Mouse (Mus musculus) heart, adult 11 months (tissue): ENCODE measurements around the gene Muc3.
A peak's percentile ranks its signal among the peaks of the same experiment; 100 is the strongest.
"Not testable (repeated sequence)": the region's sequence is repeated elsewhere in the genome, so short reads cannot be mapped to it uniquely, and the experiment has no call there.

ENCODE experiments used
- DNase-seq: peaks from one replicate; pipeline ENCODE4 v3.0.0; 2022

Muc3 gene

DNA sequence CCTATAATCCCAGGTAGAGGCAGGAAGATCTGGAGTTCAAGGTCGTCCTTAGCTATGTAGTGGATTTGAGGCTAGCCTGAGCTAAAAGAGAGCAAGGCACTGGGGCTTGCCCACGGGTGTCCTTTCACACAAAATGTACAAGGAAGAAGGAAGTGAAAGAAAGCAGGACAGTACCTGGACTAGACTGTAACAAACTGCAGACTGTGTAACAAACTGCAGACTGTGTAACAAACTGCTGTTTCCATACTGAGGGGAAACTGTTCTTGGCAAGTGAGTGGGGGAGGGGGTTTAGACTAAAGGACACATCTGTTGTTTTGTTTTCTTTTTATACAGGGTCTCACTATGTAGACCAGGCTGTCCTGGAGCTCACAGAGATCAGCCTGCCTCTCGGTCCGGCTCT is 27.8 kb downstream of the Muc3 start:
- no peak for DNase-seq

DNA sequence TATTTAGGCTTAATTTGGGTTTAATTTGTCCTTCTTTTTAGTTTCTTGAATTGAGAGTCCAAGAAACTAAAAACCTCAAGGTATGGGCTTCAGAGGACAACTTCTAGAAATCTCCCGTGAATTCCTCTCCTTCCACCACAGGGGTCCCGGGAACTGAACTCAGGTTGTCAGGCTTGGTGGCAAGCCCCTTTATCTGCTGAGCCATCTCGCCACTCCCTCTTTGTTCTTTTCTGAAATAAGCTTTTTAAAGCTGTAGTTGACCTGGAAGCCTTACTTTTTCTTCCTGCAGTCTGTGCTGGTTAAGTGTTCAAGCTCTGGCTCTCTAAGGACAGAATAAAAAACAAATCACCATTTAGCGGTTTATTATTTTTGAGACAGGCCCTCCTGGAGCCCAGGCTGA is 30.2 kb downstream of the Muc3 start:
- DNase-seq = no peak

DNA sequence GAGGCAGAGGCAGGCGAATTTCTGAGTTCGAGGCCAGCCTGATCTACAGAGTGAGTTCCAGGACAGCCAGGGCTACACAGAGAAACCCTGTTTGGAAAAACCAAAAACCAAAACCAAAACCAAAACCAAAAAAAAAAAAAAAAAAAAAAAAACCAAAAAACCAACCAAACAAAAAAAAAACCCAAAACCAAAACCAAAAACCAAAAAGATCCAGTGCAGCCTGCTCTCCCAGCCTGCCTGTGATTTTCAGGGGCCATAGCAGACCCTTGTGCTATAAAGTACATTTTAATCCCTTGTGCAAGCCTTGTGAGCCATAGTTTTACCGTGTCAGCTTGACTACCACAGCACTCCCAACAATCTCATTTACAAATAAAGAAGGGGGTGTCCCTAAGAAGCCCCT is 31.1 kb downstream of the Muc3 start:
- DNase-seq = not testable (repeated sequence)

DNA sequence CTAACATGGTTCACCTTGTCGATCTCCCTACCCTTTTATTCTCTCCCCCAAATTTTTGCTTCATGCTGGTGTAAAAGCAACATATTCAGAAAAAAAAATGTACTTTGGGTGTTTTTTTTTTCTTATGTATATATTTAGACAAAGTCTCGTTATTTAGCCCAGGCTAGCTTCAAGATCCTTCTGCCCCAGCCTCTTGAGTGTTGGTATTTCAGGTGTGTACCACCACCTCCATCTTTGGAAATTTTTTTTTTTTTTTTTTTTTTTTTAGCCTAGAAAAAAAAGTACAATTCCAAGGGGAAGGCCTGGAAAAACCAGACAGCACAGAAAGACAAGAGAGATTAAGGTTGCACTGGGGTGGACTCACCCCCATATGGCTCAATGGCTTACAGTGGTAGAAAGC is 32.1 kb downstream of the Muc3 start:
- no peak for DNase-seq

DNA sequence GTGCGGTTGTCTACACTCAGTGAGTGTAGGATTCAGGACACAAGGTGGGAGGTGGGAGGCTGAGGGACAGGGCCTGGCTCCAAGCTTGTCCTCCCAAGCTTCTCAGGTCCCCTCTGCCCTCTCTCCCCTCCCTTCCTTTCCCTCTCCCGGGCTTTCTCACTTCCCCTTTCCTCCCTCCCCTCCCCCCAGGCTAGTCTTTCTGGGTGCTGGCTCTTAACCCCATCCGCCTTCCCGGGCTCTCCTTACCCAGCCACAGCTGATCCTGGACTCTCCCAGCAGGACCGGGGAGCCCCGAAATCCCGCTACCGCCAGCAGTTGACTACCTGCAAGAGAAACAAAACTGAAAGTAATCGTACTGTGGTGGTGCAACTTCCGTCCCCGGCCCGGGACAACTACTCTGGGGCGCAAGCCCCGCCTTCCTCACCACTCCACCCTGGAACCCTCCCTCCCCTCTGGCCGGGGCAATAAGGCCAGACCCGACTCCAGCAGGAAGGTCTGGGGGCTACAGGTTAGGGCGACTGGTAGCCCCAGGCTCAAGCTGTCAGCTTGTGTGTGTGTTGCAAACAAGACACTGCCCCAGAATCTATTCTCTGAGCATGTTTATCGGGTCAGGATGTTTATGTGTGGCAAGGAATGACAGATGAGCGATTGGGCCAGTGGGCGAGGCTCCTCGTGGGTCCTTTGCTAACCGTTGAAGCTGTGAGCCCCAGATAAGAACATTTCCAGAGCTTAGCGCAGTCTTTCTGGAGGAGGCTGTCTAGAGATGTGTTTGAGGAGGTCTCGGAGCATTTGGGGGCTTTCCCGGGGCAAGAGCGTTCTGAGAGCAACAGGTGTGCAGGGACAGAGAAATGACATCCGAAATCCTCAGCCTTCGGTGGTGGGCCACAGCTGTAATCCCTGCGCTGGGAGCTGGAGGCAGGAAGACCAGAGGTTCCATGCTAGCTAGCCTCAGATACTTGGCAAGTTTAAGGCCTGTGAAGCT is 33.0 kb downstream of the Muc3 start, which contains the start of gene Trim56:
TSS of gene Trim56 (minus strand) at position 344 of the 982 bp plus-strand sequence.
- peak; percentile 99 for DNase-seq

DNA sequence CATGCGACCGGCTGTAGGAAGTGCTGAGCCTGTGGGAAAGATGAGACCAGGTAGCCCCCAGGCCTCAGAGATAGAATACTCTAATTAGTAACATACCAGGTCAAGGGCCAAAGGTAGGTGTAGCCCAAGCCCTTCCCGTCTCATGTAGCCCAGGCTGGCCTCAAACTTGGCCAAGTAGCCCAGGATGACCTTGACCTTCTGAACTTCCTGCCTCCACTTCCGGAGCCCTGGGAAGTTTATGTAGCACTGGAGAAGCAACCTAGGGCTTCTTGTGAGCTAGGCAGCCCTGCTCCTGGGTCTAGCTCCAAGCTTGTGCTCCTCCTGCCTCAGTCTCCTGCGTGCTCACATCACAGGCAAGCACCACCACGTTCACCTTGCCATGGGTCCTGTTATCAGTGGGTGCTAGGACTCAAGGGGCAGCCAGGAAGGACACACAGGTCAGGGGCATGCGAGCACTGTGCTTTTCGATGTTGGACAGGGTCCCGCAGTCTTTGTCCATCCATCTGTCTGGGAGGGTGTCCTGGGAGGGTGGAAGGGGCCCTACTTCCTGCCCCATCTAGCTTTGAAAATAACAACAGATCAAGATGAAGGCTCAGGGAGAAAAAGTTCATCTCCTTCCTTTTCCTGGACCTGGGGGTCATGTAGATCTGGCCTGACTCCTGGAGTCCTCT is 34.1 kb downstream of the Muc3 start:
- DNase-seq = peak; percentile 93

DNA sequence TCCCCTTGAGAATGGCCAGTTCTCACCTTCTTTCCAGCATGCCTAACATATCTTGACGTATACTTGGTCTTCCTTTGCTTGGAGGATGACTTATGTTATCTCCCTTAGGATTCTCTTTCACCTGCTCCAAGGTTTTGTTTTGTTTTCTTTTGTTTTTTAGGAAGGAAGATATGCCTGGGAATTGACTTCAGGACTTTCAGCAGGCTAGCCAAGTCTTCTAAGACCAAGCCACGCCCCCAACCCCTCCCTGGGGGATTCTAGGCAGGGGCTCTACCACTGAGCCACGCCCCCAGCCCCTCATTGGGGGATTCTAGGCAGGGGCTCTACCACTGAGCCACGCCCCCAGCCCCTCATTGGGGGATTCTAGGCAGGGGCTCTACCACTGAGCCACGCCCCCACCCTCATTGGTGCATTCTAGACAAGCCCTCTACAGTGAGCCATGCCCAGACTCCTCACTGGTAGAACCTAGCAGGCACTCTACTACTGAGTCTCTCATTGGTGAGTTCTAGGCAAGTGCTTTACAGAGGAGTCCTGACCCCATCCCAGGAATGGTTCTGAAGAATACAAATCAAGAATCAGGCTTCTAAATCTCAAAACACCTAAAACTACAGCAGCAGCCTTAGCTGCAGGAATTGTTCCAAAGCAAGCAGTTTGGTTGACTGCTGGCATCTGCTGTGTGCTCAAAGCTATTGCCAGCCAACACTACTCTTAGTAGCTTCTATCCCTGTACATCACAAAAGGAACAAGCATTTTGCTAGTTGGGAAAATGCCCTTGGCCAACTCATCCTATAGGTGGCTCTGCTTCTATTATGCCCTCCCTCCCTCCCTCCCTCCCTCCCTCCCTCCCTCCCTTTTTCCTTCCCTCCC is 37.3 kb downstream of the Muc3 start:
- DNase-seq = peak; percentile 88

DNA sequence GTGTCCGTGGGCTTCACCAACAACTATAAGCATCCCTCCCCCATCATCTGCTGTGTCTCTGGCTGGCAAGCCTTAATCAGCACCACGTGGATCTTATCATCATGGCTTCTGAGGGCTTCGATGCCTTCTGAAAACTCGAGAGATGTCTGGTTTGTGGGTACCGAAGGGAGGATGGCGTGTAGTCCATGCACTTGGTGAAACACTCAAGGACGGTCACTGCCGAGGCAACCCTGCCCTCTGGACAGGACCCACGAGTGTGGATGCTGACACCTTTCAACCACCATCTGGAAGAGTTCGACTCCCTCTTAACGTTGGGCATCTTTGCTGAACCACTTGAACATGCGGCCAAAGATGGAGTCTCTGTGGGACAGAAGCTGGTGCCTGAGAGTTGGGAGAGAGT is 38.3 kb downstream of the Muc3 start:
- peak; percentile 91 for DNase-seq

DNA sequence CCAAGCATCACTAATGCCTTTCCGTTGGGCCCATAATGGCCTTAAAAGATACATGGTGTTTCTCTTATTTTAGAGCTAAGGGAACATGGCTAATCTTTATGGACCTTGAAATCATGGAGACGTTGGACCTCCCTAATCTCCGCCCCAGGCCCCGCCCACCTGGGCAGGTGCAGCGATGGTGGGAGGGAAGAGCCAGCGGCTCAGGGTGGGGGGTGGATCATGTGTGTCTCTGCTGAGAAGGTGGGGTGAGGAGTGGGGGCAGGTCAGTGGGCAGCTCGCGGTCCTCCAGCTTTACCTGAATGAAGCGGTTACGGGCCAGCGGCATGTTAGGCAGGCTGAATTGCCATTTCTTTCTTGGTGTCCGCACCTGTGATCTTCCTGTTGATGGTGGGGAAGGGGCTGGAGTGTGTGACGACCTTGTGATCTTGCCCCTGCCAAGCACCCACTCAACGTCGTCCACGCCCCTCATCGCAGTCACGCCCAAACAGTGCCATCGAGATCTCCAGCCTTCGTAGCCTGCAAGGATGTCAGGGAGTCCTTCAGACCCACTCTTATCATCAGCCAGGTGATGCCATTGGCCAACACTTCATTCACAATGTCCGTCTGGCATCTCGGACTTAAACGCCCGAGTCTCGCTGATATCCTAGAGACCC is 39.1 kb downstream of the Muc3 start:
- DNase-seq = peak; percentile 91

DNA sequence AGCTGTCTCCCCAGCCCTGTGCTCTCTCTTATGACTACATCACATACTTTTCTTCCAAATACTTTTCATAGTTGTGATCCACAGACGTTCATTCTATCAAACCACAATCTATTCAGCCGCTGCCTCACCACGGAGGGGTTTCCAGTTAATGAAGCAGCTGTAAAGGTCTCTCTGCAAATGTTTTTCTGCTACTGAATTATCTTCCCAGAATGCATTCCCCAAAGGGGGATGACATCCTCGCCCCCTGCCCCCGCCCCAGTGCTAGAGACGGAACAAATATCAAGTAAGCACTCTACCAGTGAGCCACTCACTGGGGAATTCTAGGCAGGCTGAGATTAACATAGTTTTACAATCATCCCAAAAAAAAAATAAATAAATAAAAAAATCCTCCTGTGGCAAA is 41.0 kb downstream of the Muc3 start:
- DNase-seq = no peak

DNA sequence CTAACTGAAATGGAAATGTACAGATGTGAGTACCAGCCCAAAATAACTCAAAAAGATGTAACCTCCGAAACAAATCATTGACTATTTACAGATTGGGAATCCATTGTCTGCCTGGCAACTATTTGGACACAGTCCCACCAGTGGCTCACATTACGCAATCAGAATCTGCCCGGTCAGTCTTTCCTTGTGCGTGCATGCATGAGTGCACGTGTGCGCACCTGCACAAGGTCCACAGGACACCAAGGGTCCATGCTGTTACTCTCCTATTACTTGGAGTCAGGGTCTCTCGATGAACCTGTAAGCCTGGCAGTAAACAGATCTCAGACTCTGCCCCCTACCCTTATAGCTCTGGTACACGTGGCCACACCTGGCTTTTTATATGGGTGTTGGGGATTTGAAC is 41.5 kb downstream of the Muc3 start:
- DNase-seq = peak; percentile 86

DNA sequence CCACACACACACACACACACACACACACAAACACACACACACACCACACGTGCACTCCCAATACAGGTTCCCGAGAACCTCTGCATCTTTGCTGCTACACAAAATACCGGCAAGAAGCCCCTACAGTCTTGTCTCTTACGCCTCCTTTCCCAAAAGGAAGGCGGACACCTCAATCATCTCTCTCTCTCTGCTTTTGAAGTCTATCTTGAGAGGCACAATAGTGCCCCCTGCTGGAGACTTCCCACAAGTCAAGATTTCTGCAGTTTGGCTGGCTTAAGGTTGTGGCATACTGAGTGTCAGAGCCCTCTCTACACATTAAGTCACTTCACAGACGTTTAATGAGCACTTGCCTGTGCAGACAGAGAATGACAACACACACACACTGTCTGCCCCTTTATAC is 42.1 kb downstream of the Muc3 start:
- DNase-seq = peak; percentile 95

DNA sequence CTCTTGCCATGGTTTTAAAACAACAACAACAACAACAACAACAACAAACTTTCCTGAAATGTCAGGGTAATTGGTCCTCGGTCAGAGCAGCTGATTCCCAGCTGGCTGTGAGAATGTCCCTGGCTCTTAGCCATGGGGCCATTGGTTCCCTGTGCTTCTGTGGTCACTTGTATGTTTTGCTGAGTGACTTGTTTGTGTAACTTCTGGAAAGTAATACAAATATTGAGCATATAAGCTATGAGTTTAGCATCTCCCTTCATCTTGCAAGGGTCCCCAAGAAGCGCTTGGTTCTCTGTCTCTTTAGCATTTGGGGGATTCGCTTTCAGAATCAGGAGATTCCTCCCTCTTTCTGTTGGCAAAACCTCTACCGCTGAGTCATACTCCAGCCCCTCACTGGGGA is 42.7 kb downstream of the Muc3 start:
- DNase-seq = peak; percentile 96

DNA sequence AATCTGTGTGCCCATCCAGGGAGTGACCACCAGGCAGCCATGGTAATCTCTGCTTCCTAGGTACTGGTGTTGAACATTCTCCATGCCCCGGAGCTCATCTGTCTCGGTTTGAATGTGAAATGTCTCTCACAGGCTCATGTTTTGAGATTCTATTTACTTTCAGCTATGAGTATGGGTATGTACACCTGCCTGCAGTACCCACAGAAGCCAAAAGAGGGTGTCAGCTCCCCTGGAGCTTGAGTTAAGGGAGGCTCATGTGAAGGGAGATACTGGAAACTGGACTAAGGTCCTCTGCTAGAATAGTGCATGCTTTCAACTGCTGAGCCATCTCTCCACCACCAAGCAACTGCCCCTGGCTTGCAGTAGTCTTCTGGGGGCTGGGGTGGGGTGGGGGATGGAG is 45.2 kb downstream of the Muc3 start:
- no peak for DNase-seq

DNA sequence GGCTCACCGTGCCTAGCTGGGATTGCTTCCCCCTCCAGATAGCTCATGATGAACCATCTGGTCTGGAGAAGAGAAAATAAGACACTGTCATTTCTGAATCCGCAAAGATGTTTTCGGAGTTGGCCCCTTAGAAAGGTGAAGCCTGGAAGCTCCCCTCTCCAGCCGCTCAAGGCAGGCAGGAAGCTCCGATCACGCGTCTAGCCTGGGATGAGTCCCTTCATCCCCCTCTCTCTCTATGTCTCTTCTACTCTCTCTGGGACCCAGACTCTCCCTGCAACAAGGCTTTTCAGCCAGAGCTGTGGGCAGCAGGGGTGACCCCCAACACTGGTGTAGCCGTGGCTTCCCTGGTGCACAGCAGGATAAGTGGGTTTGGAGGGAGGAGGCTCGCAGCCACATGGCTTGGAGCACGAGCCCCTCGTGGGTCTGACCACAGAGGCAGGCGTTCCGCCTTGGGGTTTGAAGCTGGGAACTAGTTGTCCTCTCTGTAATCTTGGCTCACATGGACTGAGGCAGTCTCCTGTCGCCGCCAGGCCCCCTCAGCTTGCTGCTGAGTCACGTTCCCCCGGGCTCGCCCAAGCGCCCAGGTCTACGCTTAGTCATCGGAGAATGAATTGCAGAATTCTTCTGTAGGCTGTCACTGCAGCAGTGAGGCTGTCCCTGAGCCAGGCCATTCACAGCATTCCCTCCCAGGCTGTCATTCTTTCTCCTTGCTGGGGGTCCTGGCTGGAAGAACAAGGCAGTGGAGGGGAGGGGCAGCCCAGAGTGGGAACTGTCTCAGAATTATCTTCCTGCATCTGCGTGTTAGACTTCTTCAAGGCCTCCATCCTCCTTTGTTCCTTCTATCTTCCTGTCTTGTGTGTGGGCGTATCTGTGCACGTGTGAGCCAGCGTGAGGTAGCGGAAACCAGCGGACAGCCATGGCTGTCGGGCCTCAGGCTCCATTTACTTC is 46.3 kb downstream of the Muc3 start:
- peak; percentile 99 for DNase-seq

DNA sequence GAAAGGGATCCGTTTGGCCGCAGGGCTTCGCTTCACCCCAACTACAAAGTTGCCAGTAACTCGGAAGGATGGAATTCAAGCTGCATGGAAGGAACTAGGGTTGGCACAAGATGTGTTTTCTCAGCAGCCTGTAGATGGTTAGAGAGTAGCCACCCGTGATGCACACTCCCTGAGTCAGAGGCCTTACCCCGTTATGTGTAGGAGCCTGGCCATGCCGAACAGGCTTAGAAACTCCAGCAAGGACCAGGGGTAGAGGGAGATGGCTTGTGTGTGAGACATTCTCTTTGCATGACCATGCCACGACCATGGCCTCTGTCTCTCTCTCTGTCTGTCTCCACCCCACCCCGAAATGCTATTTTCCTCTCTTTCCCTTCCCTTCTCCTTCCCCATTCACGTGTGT is 47.0 kb downstream of the Muc3 start:
- DNase-seq = no peak

DNA sequence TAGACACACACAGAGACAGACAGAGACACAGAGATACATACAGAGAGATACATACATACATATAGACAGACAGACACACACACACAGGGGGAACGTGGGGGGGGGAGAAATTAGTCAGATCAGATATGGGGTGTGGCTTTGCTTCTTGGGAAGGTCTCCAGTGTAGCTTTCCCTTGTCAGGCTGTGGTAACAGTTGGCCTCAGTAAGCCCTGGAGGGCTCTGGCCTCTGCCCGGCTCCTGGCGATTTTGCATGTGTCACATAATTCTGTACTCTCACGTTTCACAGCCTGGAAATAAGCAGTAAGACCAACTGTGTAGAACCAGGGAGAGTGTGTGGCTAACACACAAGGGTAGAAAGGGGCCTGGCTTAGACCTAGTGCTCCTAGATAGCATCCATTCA is 48.5 kb downstream of the Muc3 start:
- no peak for DNase-seq

DNA sequence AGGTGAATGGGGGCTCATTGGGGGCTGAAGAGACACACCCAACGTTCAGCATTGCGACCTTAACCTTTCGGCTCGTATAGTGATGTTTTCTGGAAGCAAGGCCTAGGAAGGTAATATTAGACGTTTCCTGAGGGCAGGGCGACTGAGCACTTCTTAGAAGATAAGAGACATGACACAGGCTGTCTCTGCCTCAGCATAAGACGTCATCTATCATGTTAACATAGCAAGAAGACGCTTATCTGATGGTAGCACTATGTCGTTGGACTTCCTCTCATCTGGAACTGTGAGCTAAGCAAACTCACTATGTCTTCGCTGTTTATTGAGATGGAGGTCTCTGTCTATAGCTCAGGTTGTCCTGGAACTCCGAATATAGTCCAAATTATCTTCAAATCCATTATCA is 50.7 kb downstream of the Muc3 start:
- DNase-seq = no peak

DNA sequence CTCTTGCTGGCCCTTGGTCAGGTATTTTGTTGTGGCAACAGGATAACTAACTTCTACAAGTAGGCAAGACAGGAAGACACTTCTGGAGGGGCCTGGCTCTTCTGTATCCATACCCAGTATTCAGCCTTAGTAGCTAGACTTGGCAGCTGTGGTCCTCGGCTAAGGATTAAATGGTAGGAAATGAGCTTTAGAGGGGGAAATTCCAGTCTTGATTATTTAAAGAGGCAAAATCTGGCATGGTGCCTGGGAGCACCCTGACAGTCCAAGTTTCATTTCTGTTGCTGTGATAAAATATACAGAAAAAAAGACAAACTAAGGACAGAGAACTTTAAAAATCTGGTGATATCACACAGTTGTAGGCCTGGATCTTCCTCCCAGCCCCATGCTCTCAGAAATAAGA is 53.1 kb downstream of the Muc3 start:
- DNase-seq = peak; percentile 97

DNA sequence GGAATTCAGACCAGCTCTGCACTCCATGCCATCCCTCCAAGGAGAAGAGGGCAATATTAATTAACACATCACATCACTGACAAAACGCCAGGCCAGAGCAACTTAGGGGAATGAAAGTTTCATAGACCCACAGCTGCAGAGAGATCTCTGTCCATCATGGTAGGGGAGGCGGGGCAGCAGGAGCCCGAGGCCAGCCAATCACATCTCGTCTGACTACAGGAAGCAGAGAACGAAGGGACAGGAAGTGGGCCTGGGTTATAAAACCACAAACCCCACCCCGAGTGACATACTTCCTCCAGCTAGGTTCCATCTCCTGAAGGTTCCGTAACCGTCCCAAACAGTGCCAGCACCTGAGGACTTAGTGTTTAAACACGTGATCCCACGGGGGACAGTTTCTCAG is 54.0 kb downstream of the Muc3 start:
- peak; percentile 85 for DNase-seq

DNA sequence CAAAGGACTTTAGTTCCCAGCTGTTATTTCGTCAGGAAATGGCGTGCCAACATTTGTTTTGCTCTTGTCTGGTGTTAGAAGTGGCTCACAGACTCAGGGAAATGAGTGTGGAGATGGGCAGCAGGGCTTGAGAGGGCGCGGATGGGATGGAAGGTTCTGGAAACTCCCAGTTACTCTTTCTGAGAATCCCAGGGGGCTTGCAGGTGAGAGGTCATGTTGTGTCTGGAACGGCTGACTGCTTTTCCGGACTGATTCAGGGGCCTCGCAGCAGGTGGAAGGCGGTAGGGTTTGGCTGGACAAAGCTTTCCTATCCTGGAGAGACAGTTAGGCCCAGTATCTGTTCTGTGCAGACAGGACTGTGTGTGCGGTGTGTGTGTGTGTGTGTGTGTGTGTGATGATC is 55.4 kb downstream of the Muc3 start:
- DNase-seq = peak; percentile 96
